Mouse (Mus musculus) myocyte (in vitro differentiated cells): Measurements from ENCODE around the gene Fam161a.

Source experiments
- CEBPB ChIP-seq: IDR thresholded peaks from 2 replicates; pipeline ENCODE4 v1.6.1; 2011; ENCODE audit warnings: mild to moderate bottlenecking, moderate library complexity; ENCODE audit not compliant: poor library complexity, insufficient read depth, severe bottlenecking
- E2F4 ChIP-seq: IDR thresholded peaks from one replicate; pipeline ENCODE4 v1.6.1; 2011; ENCODE audit warnings: mild to moderate bottlenecking, control low read depth, moderate library complexity; ENCODE audit not compliant: insufficient read depth
- POLR2A ChIP-seq: IDR thresholded peaks from one replicate; pipeline ENCODE4 v1.6.1; 2011; ENCODE audit warnings: low read depth, mild to moderate bottlenecking, control low read depth, moderate library complexity; ENCODE audit not compliant: insufficient read length

GRCm38 (mm10) chr11:23047663-23048582 is 40.6 kb downstream of the Fam161a start:
- TF ChIP-seq E2F4 (no peak), POLR2A (no peak), CEBPB (no peak)
